Mouse (Mus musculus): ENCODE data around the gene Prkn.

- no peak for TF ChIP-seq CTCF (IDR thresholded peaks at IDR 0.05)
- no peak for TF ChIP-seq EP300 (IDR thresholded peaks at IDR 0.05)
Observed at GRCm38 (mm10) chr17:11353553-11353945, 513.4 kb downstream of the Prkn start.

Measured in lung, postnatal 0 days (tissue).